Mouse (Mus musculus) myocyte (in vitro differentiated cells): ENCODE measurements around the gene Dusp18. TPM values are rescaled to one million over a fixed set of nuclear protein-coding genes. Genes with fewer than 3 reads are reported as not detected.

ENCODE experiments used
- H3K27me3 ChIP-seq: one replicate; pipeline ENCODE4 v1.6.1; 2011; ENCODE audit not compliant: control insufficient read depth, insufficient read depth, insufficient read length
- H3K36me3 ChIP-seq: one replicate; pipeline ENCODE4 v1.6.1; 2011; ENCODE audit not compliant: control insufficient read depth, insufficient read depth
- H3K4me2 ChIP-seq: one replicate; pipeline ENCODE4 v1.6.1; 2011; ENCODE audit warnings: low read depth, control low read depth
- H3K4me3 ChIP-seq: one replicate; pipeline ENCODE4 v1.5.1; 2011; ENCODE audit warnings: mild to moderate bottlenecking, control low read depth, moderate library complexity
- H3K79me2 ChIP-seq: one replicate; pipeline ENCODE4 v1.6.1; 2011; ENCODE audit not compliant: control insufficient read depth, insufficient read depth
- H3ac ChIP-seq: one replicate; pipeline ENCODE4 v1.6.1; 2011; ENCODE audit not compliant: control insufficient read depth, insufficient read length
- CEBPB ChIP-seq: IDR thresholded peaks from 2 replicates; pipeline ENCODE4 v1.6.1; 2011; ENCODE audit warnings: mild to moderate bottlenecking, moderate library complexity; ENCODE audit not compliant: poor library complexity, insufficient read depth, severe bottlenecking
- E2F4 ChIP-seq: IDR thresholded peaks from one replicate; pipeline ENCODE4 v1.6.1; 2011; ENCODE audit warnings: mild to moderate bottlenecking, control low read depth, moderate library complexity; ENCODE audit not compliant: insufficient read depth
- MAX ChIP-seq: IDR thresholded peaks from one replicate; pipeline ENCODE4 v1.6.1; 2011; ENCODE audit warnings: low read depth, mild to moderate bottlenecking, control low read depth
- MYOD1 ChIP-seq, 3 experiments: IDR thresholded peaks; one replicate each; pipeline ENCODE4 v1.6.1; 2011; ENCODE audit warnings: control low read depth in 2 of 3, low read depth in 2 of 3, mild to moderate bottlenecking in 2 of 3, moderate library complexity in 1 of 3; ENCODE audit not compliant: insufficient read length in 2 of 3, control insufficient read depth in 1 of 3
- MYOG ChIP-seq, 3 experiments: IDR thresholded peaks; one replicate each; pipeline ENCODE4 v1.6.1; 2011; ENCODE audit warnings: control low read depth in 2 of 3, low read depth in 2 of 3, mild to moderate bottlenecking in 2 of 3; ENCODE audit not compliant: insufficient read length in 2 of 3, control insufficient read depth in 1 of 3, insufficient read depth in 1 of 3
- POLR2A ChIP-seq: IDR thresholded peaks from one replicate; pipeline ENCODE4 v1.6.1; 2011; ENCODE audit warnings: low read depth, mild to moderate bottlenecking, control low read depth, moderate library complexity; ENCODE audit not compliant: insufficient read length
- POLR2AphosphoS2 ChIP-seq: IDR thresholded peaks from one replicate; pipeline ENCODE4 v1.6.1; 2011; ENCODE audit warnings: low read depth, control low read depth; ENCODE audit not compliant: insufficient read length
- REST ChIP-seq: IDR thresholded peaks from one replicate; pipeline ENCODE4 v1.6.1; 2011; ENCODE audit warnings: mild to moderate bottlenecking, control low read depth, moderate library complexity; ENCODE audit not compliant: insufficient read depth, insufficient read length
- SRF ChIP-seq: IDR thresholded peaks from one replicate; pipeline ENCODE4 v1.6.1; 2011; ENCODE audit warnings: low read depth; ENCODE audit not compliant: control insufficient read depth, insufficient read length
- TCF12 ChIP-seq: IDR thresholded peaks from one replicate; pipeline ENCODE4 v1.6.1; 2011; ENCODE audit warnings: mild to moderate bottlenecking, control low read depth; ENCODE audit not compliant: poor library complexity, insufficient read depth, severe bottlenecking
- TCF3 ChIP-seq: IDR thresholded peaks from one replicate; pipeline ENCODE4 v1.6.1; 2011; ENCODE audit warnings: low read depth, control low read depth; ENCODE audit not compliant: insufficient read length
- USF1 ChIP-seq: IDR thresholded peaks from one replicate; pipeline ENCODE4 v1.6.1; 2011; ENCODE audit warnings: low read depth, mild to moderate bottlenecking, control low read depth, moderate library complexity
- polyA plus RNA-seq: library from polyadenylated mRNA; unstranded; fragments of >200 nt; fragmentation: generic; extraction: Trizol; gene quantifications from one replicate; pipeline ENCODE4 v1.2.1, GENCODE M21; 2012; ENCODE audit warnings: missing spikeins

Dusp18 gene
- polyA plus RNA-seq, 1 experiment, result 26.5 TPM

DNA sequence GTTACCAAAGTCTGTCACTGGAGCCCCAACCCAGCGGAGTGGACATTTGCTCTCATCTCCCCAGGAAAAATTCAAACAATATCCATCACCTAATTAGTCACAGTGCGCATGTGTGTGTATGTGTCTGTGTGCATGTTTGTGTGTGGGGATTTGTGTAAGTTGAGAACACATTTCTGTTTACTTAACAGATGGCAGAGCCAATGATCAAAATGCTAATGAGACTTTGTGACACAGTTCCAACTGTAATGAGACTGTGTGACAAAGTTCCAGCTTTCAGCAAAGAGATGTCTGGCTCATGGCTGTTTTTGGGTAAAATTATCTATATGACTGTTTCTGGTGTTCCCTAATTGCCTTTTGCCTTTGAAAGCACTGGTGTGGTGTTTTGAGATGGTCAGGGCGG, 41.3 kb downstream of the Dusp18 start:
- Histone ChIP-seq H3K79me2 (no peaks in the 10 kb centered on the region), H3K27me3 (peaks cover 55% of the 10 kb centered on the region), H3K4me3 (no peak overlapping the region), H3K4me2 (no peak overlapping the region), H3K36me3 (no peaks in the 10 kb centered on the region), H3ac (no peak overlapping the region)
- TF ChIP-seq MYOG (IDR thresholded peaks at IDR 0.05; ENCODE audit: control insufficient read depth in 1 of 3, insufficient read depth in 1 of 3, insufficient read length in 2 of 3, low read depth in 2 of 3) (no peak), SRF (no peak), POLR2A (no peak), POLR2AphosphoS2 (no peak), E2F4 (no peak), USF1 (no peak), MYOD1 (IDR thresholded peaks at IDR 0.05; ENCODE audit: control insufficient read depth in 1 of 3, insufficient read length in 2 of 3, low read depth in 2 of 3) (no peak), REST (no peak), TCF12 (no peak), TCF3 (no peak), CEBPB (no peak), MAX (no peak)

GRCm38 (mm10) chr11:3937321-3937874, 42.4 kb downstream of the Dusp18 start:
- no peak overlapping the region for H3K4me2 ChIP-seq
- TF ChIP-seq MYOG (IDR thresholded peaks at IDR 0.05; ENCODE audit: control insufficient read depth in 1 of 3, insufficient read depth in 1 of 3, insufficient read length in 2 of 3, low read depth in 2 of 3) (no peak), TCF12 (no peak)
- no peak overlapping the region for H3ac ChIP-seq
- peaks cover 59% of the 10 kb centered on the region for H3K27me3 ChIP-seq
- H3K4me3 ChIP-seq, result no peak overlapping the region
- no peaks in the 10 kb centered on the region for H3K36me3 ChIP-seq
- H3K79me2 ChIP-seq, result no peaks in the 10 kb centered on the region

DNA sequence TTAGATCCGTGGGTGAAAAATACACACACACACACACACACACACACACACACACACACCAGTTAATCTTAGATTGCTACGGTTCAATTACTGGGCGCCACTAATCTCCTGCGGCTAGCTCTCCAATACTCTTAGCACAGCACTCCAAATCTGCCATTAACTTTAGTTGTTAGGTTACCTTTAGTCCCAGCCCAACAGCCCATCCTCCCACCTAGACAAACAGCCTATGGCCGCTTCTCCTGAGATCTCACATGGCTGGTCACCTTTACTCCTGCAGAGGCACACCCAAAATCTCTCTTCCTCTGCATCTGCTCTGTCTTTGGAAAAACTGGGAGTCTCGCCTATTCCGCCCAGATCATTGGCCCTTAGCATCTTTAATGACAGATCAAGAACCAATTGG, 46.3 kb downstream of the Dusp18 start:
- TF ChIP-seq SRF (no peak), REST (no peak), TCF3 (no peak)
- no peaks in the 10 kb centered on the region for H3K79me2 ChIP-seq
- peaks cover 44% of the 10 kb centered on the region for H3K27me3 ChIP-seq
- H3K4me3 ChIP-seq, result no peak overlapping the region
- no peak overlapping the region for H3K4me2 ChIP-seq
- no peaks in the 10 kb centered on the region for H3K36me3 ChIP-seq
- H3ac ChIP-seq, result no peak overlapping the region

- Histone ChIP-seq H3K79me2 (no peaks in the 10 kb centered on the region), H3K36me3 (no peaks in the 10 kb centered on the region), H3K4me3 (no peak overlapping the region), H3ac (no peak overlapping the region), H3K27me3 (peaks cover 13% of the 10 kb centered on the region), H3K4me2 (no peak overlapping the region)
- no peak for TF ChIP-seq SRF
- TF ChIP-seq E2F4, result no peak
- no peak for TF ChIP-seq POLR2AphosphoS2
- no peak for TF ChIP-seq TCF12
- no peak for TF ChIP-seq POLR2A
- no peak for TF ChIP-seq TCF3
- TF ChIP-seq CEBPB, result no peak
- TF ChIP-seq MYOD1 (IDR thresholded peaks at IDR 0.05; ENCODE audit: control insufficient read depth in 1 of 3, insufficient read length in 2 of 3, low read depth in 2 of 3), result no peak
- TF ChIP-seq REST, result no peak
- no peak for TF ChIP-seq MAX
Observed at GRCm38 (mm10) chr11:3946386-3946785, 51.3 kb downstream of the Dusp18 start.

Other genes starting within 250 kb of the Dusp18 start
- gene Morc2a, start 246.0 kb upstream of the Dusp18 start, polyA plus RNA-seq, result 28.2 TPM
- 1.3 TPM for gene Osbp2, start 31.3 kb upstream of the Dusp18 start, polyA plus RNA-seq
- gene 4921536K21Rik, start 142 bp upstream of the Dusp18 start, polyA plus RNA-seq, result 1.3 TPM
- 69.6 TPM for gene Slc35e4, start 19.4 kb downstream of the Dusp18 start, polyA plus RNA-seq
- gene Tcn2, start 36.9 kb downstream of the Dusp18 start, polyA plus RNA-seq, result 16.4 TPM
- 104 TPM for gene Pes1, start 68.7 kb downstream of the Dusp18 start, polyA plus RNA-seq
- gene 4930556J24Rik, start 81.5 kb downstream of the Dusp18 start, polyA plus RNA-seq, result 0.14 TPM
- not detected for gene Gal3st1, start 88.4 kb downstream of the Dusp18 start, polyA plus RNA-seq
- gene Sec14l4, start 136.2 kb downstream of the Dusp18 start, polyA plus RNA-seq, result not detected
- not detected for gene Sec14l3, start 169.6 kb downstream of the Dusp18 start, polyA plus RNA-seq
- gene Mtfp1, start 200.2 kb downstream of the Dusp18 start, polyA plus RNA-seq, result 21.1 TPM
- gene Sec14l2, start 228.2 kb downstream of the Dusp18 start, polyA plus RNA-seq, result 10.9 TPM
- gene Rnf215, start 240.0 kb downstream of the Dusp18 start, polyA plus RNA-seq, result 18.1 TPM